Mouse (Mus musculus) kidney, embryonic 16.5 days (tissue): ENCODE results near the gene Aco1. TPM values are rescaled to one million over a fixed set of nuclear protein-coding genes. Genes with fewer than 3 reads are reported as not detected.

ENCODE experiments used
- ATAC-seq: fragments of 200-750 bp; cut with Nextera tagmentation; 2 replicates; pipeline ENCODE4 v1.8.0; 2017; ENCODE audit warnings: moderate TSS enrichment; ENCODE audit not compliant: low FRiP score, low TSS enrichment
- H3K27ac ChIP-seq: fragments of 300-500 bp; sonication (generic); 2 replicates; pipeline ENCODE4 v1.5.1; 2014; ENCODE audit warnings: low read length
- H3K27me3 ChIP-seq: fragments of 300-500 bp; sonication (generic); 2 replicates; pipeline ENCODE4 v1.6.1; 2014; ENCODE audit warnings: low read length, control low read depth, mixed read lengths; ENCODE audit not compliant: insufficient read depth
- H3K36me3 ChIP-seq: fragments of 300-500 bp; sonication (generic); 2 replicates; pipeline ENCODE4 v1.6.1; 2014; ENCODE audit warnings: low read length, control low read depth, mixed read lengths; ENCODE audit not compliant: insufficient read depth
- H3K4me1 ChIP-seq: fragments of 300-500 bp; sonication (generic); 2 replicates; pipeline ENCODE4 v1.6.1; 2014; ENCODE audit warnings: low read length, control low read depth, mixed read lengths; ENCODE audit not compliant: insufficient read depth
- H3K4me2 ChIP-seq: fragments of 300-500 bp; sonication (generic); replicated peaks from 2 replicates; pipeline ENCODE4 v1.6.1; 2014; ENCODE audit warnings: low read depth, low read length
- H3K4me3 ChIP-seq: fragments of 300-500 bp; sonication (generic); 2 replicates; pipeline ENCODE4 v1.5.1; 2014; ENCODE audit warnings: mild to moderate bottlenecking, low read length
- H3K9ac ChIP-seq: fragments of 300-500 bp; sonication (generic); replicated peaks from 2 replicates; pipeline ENCODE4 v1.6.1; 2014; ENCODE audit warnings: low read length
- H3K9me3 ChIP-seq: fragments of 300-500 bp; sonication (generic); 2 replicates; pipeline ENCODE4 v1.6.1; 2016; ENCODE audit warnings: low read length, control low read depth
- WGBS: fragments of 180-500 bp; shearing (Covaris S2); extraction: QIAGEN DNeasy Blood & Tissue Kit; methylation state at CpG from one replicate; pipeline ENCODE4 v1.1.7; 2014; 5-methylcytosine and 5-hydroxymethylcytosine counted together
- polyA plus RNA-seq: library from polyadenylated mRNA; unstranded; fragments of >200 nt; fragmentation: Nextera tagmentation; extraction: Ambion mirVana; gene quantifications from 2 replicates; pipeline ENCODE4 v1.2.1, GENCODE M21; 2015

Gene Aco1
- polyA plus RNA-seq, 1 experiment from 2014 or later: 89.4 TPM

GRCm38 (mm10) chr4:40239409-40240271 is 96.8 kb downstream of the Aco1 start, which contains the start of gene Ddx58:
TSS of gene Ddx58 (minus strand) at chr4:40239828.
- Histone ChIP-seq H3K4me2 (peak within 1 kb of the TSS; percentile 90), H3K9ac (peak within 1 kb of the TSS; percentile 78), H3K4me1 (peaks cover 13% of the 10 kb centered on the region), H3K9me3 (no peaks in the 10 kb centered on the region), H3K36me3 (no peaks in the 10 kb centered on the region), H3K4me3 (peak within 1 kb of the TSS; percentile 70), H3K27me3 (no peaks in the 10 kb centered on the region), H3K27ac (peak within 1 kb of the TSS; percentile 51)
- ATAC-seq: peak; percentile 69
- WGBS: under 1% methylated on average over 34 of the region's 35 CpGs

DNA sequence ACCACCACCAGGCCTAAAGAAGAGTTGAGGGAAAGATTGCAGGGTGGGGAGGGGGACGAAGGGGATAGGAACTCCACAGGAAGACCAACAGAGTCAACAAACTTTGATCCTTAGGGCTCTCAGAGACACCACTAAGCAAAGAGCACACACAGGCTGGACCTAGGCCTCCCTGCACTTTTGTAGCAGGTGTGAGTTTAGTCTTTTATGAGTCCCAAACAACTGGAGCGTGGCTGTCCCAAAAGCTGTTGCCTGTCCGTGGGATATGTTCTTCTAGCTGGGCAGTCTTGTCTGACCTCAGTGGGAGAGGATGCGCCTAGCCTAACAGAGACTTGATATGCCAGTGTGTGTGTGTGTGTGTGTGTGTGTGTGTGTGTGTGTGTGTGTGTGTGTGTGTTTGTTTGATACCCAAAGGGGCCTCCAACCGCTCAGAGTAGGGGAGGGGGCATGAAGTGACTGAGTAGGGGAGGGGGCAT is 97.4 kb downstream of the Aco1 start:
- Histone ChIP-seq H3K9me3 (no peaks in the 10 kb centered on the region), H3K36me3 (no peaks in the 10 kb centered on the region), H3K4me3 (peak overlapping the region; percentile 70), H3K27ac (no peak overlapping the region), H3K9ac (peak overlapping the region; percentile 78), H3K4me2 (peak overlapping the region; percentile 90), H3K27me3 (no peaks in the 10 kb centered on the region), H3K4me1 (peaks cover 13% of the 10 kb centered on the region)
- WGBS: 37% methylated on average over 5 of the region's 5 CpGs
- ATAC-seq: peak; percentile 46

DNA sequence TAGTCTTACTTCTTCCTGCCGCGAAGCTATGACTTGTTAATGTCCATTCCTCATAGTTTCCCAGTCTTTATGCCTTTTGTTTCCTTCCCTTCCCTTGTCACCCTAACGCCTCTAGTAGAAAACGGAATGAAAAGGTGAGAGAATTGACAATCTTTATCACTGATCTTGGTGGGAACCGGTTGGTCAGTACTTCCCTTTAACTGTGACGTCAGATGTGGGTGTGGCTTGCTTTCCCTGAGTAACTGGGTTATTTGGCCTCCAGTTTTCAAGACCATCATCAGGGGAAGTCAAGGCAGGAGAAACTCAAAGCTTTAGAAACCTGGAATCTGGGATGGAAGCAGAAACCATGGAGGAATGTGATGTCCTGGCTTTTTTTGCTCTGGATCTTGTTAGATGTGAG is 99.0 kb downstream of the Aco1 start:
- no peak overlapping the region for H3K9ac ChIP-seq
- no peak overlapping the region for H3K4me2 ChIP-seq
- no peaks in the 10 kb centered on the region for H3K36me3 ChIP-seq
- no peak for ATAC-seq
- WGBS: 53% methylated on average over 6 of the region's 6 CpGs
- H3K4me1 ChIP-seq: peaks cover 13% of the 10 kb centered on the region
- H3K4me3 ChIP-seq: no peak overlapping the region
- no peaks in the 10 kb centered on the region for H3K9me3 ChIP-seq
- H3K27ac ChIP-seq: no peak overlapping the region
- H3K27me3 ChIP-seq: no peaks in the 10 kb centered on the region

DNA sequence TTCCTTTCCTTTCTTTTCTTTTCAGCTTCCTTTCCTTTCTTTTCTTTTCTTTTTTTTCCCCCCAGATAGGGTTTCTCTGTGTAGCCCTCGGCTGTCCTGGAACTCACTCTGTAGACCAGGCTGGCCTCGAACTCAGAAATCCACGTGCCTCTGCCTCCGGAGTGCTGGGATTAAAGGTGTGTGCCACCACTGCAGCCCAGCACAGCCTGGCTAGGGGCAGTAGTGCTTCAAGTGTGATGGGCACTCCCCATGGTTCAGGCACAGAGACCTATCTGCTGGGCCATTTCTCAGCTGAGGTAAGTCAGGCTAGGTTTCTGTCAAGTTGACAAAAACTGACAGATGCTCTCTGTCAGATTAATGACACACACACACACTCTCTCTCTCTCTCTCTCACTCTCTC is 100.1 kb downstream of the Aco1 start:
- no peak for ATAC-seq
- Histone ChIP-seq H3K27ac (no peak overlapping the region), H3K27me3 (no peaks in the 10 kb centered on the region), H3K4me3 (no peak overlapping the region), H3K4me2 (no peak overlapping the region), H3K36me3 (no peaks in the 10 kb centered on the region), H3K4me1 (peaks cover 13% of the 10 kb centered on the region), H3K9ac (no peak overlapping the region), H3K9me3 (no peaks in the 10 kb centered on the region)
- 87% methylated on average over 4 of the region's 4 CpGs for WGBS

DNA sequence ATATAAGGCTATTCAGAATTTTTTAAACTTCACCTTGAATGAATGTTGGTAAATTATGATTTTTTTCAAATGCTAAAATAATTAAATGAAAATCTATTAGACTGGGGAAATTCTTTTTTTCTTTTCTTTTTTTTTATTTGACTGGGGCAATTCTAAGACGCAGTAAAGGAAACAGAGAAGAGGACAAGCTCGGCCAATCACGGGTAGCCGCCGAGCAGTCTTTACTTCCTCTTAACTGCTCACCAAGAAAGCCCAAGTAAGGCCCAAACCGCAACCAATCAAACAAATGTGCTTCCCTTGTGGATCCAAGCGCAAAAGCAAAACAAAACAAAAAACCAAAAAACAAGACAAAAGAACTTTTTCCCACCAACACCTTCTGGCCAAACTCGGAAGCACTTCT is 101.2 kb downstream of the Aco1 start:
- Histone ChIP-seq H3K4me1 (peaks cover 6% of the 10 kb centered on the region; the same call in 1 of the 2 replicates), H3K9me3 (no peaks in the 10 kb centered on the region), H3K36me3 (no peaks in the 10 kb centered on the region), H3K9ac (no peak overlapping the region), H3K27me3 (no peaks in the 10 kb centered on the region), H3K27ac (no peak overlapping the region), H3K4me3 (no peak overlapping the region), H3K4me2 (no peak overlapping the region)
- ATAC-seq: no peak
- WGBS: 86% methylated on average over 8 of the region's 8 CpGs

Other genes with a start within 250 kb of the Aco1 start
- 7.8 and 12.3 TPM in 2 replicates for gene Ddx58, start 96.7 kb downstream of the Aco1 start, polyA plus RNA-seq
- gene Smim27, start 126.5 kb downstream of the Aco1 start, polyA plus RNA-seq: 30.1 and 31.7 TPM in 2 replicates
- gene Topors, start 126.8 kb downstream of the Aco1 start, polyA plus RNA-seq: 42.4 and 44.8 TPM in 2 replicates
- 353 and 371 TPM in 2 replicates for gene Ndufb6, start 136.3 kb downstream of the Aco1 start, polyA plus RNA-seq